Mouse (Mus musculus): ENCODE data around the gene Zfp974. TPM values are rescaled to one million over a fixed set of nuclear protein-coding genes. Genes with fewer than 3 reads are reported as not detected.
A peak's percentile ranks its signal among the peaks of the same experiment; 100 is the strongest.
"Not testable (repeated sequence)": the region's sequence is repeated elsewhere in the genome, so short reads cannot be mapped to it uniquely, and the experiment has no call there.

Gene Zfp974
- polyA plus RNA-seq, 1 experiment from 2014 or later: 17.8 TPM

DNA sequence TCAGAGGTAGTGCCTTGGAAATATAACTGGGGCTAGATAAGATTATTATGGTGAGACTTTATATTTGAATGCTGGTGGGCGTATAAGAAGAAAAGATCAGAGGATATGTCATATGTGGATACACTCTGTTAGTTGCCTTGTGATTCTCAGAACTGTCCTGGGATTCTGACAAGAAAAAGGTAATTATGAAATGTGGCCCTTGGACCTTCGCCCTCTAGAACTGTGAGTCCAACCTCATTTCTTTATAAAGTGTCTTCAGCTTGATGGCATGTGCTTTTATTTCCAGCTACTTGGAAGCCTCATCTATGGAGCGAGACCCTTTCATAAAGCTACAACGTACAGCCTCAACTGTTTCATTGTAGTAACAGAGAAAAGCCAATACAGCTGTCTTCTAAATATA lies 28.7 kb downstream of the Zfp974 start:
- no peak overlapping the region for H3K4me2 ChIP-seq (ENCODE audit: low read length)
- 91% methylated on average over 4 of the region's 4 CpGs for WGBS
- H3K36me3 ChIP-seq (ENCODE audit: control insufficient read depth, insufficient read depth, low read length): no peaks in the 10 kb centered on the region
- H3K9me3 ChIP-seq (ENCODE audit: control insufficient read depth, low read length): peaks cover 5% of the 10 kb centered on the region; the same call in 1 of the 2 replicates
- no peak overlapping the region for H3K4me3 ChIP-seq (replicated peaks; ENCODE audit: low read depth, low read length)
- no peaks in the 10 kb centered on the region for H3K27me3 ChIP-seq (ENCODE audit: control insufficient read depth, insufficient read depth, low read length)
- DNase-seq (no peak), ATAC-seq (ENCODE audit: low FRiP score, low TSS enrichment) (no peak)
- H3K27ac ChIP-seq (replicated peaks; ENCODE audit: low read depth, low read length): no peak overlapping the region
- no peak overlapping the region for H3K9ac ChIP-seq (replicated peaks; ENCODE audit: low read length)
- no peaks in the 10 kb centered on the region for H3K4me1 ChIP-seq (ENCODE audit: control insufficient read depth, insufficient read depth, low read length)

DNA sequence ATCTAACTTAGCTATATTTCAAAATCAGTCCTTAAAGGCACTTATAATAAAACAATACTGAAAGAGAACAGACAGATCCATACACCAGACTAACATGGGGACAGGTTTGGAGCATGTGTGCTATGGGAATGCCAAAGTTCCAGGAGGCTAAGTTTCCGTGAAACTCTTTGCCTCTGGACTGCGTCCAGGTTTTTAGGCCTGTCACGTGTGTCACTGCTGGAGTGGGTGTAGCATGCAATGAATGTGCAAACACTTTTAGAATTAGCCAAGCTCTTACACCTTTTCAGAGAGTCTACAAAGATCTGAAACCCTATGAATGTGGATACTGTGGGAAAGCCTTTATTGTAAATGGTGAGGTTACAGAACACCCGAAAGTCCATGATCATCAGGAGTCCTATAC lies 47.5 kb downstream of the Zfp974 start:
- ATAC-seq (ENCODE audit: low FRiP score, low TSS enrichment) (no peak), DNase-seq (no peak)
- Histone ChIP-seq H3K4me2 (ENCODE audit: low read length) (no peak overlapping the region), H3K27ac (replicated peaks; ENCODE audit: low read depth, low read length) (no peak overlapping the region), H3K4me1 (ENCODE audit: control insufficient read depth, insufficient read depth, low read length) (no peaks in the 10 kb centered on the region), H3K4me3 (replicated peaks; ENCODE audit: low read depth, low read length) (no peak overlapping the region), H3K27me3 (ENCODE audit: control insufficient read depth, insufficient read depth, low read length) (no peaks in the 10 kb centered on the region), H3K9me3 (ENCODE audit: control insufficient read depth, low read length) (no peaks in the 10 kb centered on the region), H3K9ac (replicated peaks; ENCODE audit: low read length) (no peak overlapping the region), H3K36me3 (ENCODE audit: control insufficient read depth, insufficient read depth, low read length) (peaks cover 10% of the 10 kb centered on the region)
- 98% methylated on average over 4 of the region's 4 CpGs for WGBS

DNA sequence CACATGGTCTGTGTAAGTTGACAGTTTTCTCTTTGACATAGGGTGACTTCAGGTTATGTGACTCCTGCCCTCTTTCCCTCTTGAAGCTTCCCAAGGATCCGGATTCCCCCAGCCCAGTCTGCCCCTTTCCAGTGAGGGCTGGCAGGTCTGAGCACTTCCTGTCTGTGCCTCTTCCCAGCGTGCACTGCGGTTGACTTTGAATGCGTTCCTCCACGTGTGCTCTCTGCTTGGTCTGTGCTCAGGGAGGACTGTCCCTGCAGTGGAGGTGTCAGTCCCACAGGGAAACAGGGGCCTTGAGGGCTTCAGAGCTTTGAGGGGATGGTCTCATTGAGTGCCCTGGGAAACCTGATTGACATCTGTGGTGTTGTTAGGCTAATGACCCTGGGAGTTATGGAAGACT lies 66.7 kb downstream of the Zfp974 start:
- H3K9ac ChIP-seq (replicated peaks; ENCODE audit: low read length); DNase-seq; H3K4me3 ChIP-seq (replicated peaks; ENCODE audit: low read depth, low read length); H3K4me2 ChIP-seq (ENCODE audit: low read length); H3K36me3 ChIP-seq (ENCODE audit: control insufficient read depth, insufficient read depth, low read length); H3K9me3 ChIP-seq (ENCODE audit: control insufficient read depth, low read length); ATAC-seq (ENCODE audit: low FRiP score, low TSS enrichment); H3K27me3 ChIP-seq (ENCODE audit: control insufficient read depth, insufficient read depth, low read length); H3K27ac ChIP-seq (replicated peaks; ENCODE audit: low read depth, low read length): not testable (repeated sequence)
- 87% methylated on average over 5 of the region's 5 CpGs for WGBS
- H3K4me1 ChIP-seq (ENCODE audit: control insufficient read depth, insufficient read depth, low read length): peaks cover 11% of the 10 kb centered on the region

DNA sequence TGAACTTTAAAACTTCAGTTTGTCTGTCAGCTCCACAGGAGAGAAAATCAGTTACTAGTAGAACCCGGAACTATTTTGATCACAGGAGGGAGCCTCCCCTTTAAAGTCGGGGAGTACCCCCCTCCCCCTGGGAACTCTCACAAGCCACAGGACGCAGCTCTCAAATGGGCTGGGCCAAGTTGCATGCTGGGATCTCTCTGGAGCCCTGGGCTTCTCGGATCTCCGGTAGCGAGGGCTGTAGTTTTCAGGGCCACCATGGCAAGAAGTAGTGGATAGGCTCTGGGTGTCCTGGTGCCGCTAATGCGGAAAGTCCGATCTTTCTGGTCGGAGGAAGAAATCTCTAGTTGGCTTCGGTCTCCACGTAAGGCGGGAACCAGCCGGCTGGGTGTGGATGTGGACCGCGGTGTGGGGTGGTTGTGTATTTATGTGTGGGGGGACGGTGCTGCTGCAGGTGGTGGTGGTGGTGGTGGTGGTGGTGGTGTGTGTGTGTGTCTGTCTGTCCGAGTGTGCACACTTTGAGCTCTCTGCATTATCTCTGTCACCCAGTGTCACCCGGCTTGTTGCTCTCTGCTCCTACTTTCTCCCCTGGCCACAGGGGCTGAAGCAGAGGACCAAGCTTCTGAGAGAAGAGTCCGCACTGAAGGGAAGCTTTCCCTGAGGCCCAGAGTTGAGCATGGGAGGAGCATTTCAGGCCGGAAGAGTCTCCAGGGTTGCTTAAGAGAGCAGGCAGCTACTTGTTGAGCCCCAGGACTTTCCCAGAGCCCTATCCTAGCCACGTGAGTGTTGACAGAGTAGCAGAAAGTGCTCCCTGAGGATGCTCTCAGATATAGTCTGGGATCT lies 68.6 kb downstream of the Zfp974 start:
- ATAC-seq (ENCODE audit: low FRiP score, low TSS enrichment): no peak; the same call in 1 of the 2 replicates
- WGBS: under 1% methylated on average over 22 of the region's 22 CpGs
- no peak overlapping the region; the same call in 1 of the 2 replicates for H3K27ac ChIP-seq (replicated peaks; ENCODE audit: low read depth, low read length)

DNA sequence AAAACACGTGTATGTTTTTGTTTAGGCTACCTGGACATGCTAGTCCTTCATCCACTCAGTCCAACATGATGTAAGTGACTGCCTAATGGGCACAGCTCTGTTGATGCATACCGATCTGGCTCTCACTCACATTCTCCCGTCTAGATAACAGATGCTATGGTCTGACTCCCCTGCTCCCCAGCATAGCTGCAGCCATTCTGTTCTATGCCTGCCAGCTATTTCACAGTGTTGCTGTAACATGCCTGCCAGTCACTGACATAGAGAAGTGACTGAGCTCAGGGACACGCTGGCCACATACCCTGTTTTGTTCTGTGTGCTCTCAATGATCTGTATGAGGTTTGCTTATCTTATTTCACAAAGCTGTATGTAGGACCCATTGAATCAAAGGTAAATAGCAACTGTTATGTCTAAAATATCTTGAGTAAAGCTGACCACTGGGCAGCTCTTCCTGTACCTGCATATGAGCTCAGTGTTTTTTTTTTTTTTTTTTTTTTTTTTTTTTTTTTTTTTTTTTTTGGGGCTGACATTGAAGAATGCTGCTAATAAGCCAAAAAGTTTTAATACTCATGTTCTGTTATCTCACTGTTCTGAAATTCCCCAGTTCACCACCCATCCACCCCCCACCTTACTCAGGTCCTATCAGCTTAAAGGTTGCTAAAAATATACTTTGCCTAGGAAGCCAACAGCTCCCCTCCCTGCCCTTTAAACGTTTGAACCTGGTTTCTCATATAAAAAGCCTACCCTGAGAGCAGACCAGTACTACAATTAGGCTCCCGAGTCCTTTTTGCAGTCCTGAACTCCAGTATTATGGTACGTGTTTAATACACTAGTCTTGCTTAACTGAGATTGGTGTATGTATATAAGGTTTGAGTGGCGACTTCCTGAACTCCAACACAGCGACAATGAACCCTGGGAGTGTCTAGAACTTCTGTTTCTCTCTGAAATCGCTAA lies 69.7 kb downstream of the Zfp974 start:
- H3K4me2 ChIP-seq (ENCODE audit: low read length): peak overlapping the region; percentile 67
- no peaks in the 10 kb centered on the region for H3K27me3 ChIP-seq (ENCODE audit: control insufficient read depth, insufficient read depth, low read length)
- H3K4me1 ChIP-seq (ENCODE audit: control insufficient read depth, insufficient read depth, low read length): peaks cover 11% of the 10 kb centered on the region
- H3K9ac ChIP-seq (replicated peaks; ENCODE audit: low read length): peak overlapping the region; percentile 56; the same call in 1 of the 2 replicates
- no peaks in the 10 kb centered on the region for H3K9me3 ChIP-seq (ENCODE audit: control insufficient read depth, low read length)
- H3K36me3 ChIP-seq (ENCODE audit: control insufficient read depth, insufficient read depth, low read length): peaks cover 9% of the 10 kb centered on the region; the same call in 1 of the 2 replicates
- DNase-seq (no peak), ATAC-seq (ENCODE audit: low FRiP score, low TSS enrichment) (no peak)
- peak overlapping the region; percentile 47 for H3K4me3 ChIP-seq (replicated peaks; ENCODE audit: low read depth, low read length)
- H3K27ac ChIP-seq (replicated peaks; ENCODE audit: low read depth, low read length): no peak overlapping the region
- 32% methylated on average over 10 of the region's 10 CpGs for WGBS

More for the DNA sequence above, 68.6 kb downstream of the Zfp974 start:
- Histone ChIP-seq H3K36me3 (ENCODE audit: control insufficient read depth, insufficient read depth, low read length) (peaks cover 8% of the 10 kb centered on the region; the same call in 1 of the 2 replicates), H3K4me1 (ENCODE audit: control insufficient read depth, insufficient read depth, low read length) (peaks cover 11% of the 10 kb centered on the region), H3K9ac (replicated peaks; ENCODE audit: low read length) (peak overlapping the region; percentile 56), H3K27me3 (ENCODE audit: control insufficient read depth, insufficient read depth, low read length) (no peaks in the 10 kb centered on the region), H3K9me3 (ENCODE audit: control insufficient read depth, low read length) (no peaks in the 10 kb centered on the region), H3K4me2 (ENCODE audit: low read length) (peak overlapping the region; percentile 67), H3K4me3 (replicated peaks; ENCODE audit: low read depth, low read length) (peak overlapping the region; percentile 47)
- peak; percentile 75 for DNase-seq

Other genes starting within 250 kb of the Zfp974 start
- gene Zfp607b, start 240.1 kb downstream of the Zfp974 start, polyA plus RNA-seq (2014; fragmentation: Nextera tagmentation; extraction: Ambion mirVana): 15.1 and 15.5 TPM in 2 replicates
- gene Zfp60, start 198.1 kb downstream of the Zfp974 start, polyA plus RNA-seq (2014; fragmentation: Nextera tagmentation; extraction: Ambion mirVana): 89.9 and 125 TPM in 2 replicates
- gene Zfp626, start 122.3 kb downstream of the Zfp974 start, polyA plus RNA-seq (2014; fragmentation: Nextera tagmentation; extraction: Ambion mirVana): 2.4 and 2.6 TPM in 2 replicates
- gene Zfp59, start 90.9 kb downstream of the Zfp974 start, polyA plus RNA-seq (2014; fragmentation: Nextera tagmentation; extraction: Ambion mirVana): 9.9 and 15.2 TPM in 2 replicates
- 0.98 and 1.3 TPM in 2 replicates for gene Zfp607a, start 71.9 kb downstream of the Zfp974 start, polyA plus RNA-seq (2014; fragmentation: Nextera tagmentation; extraction: Ambion mirVana)
- gene Zfp780b, start 49.7 kb upstream of the Zfp974 start, polyA plus RNA-seq (2014; fragmentation: Nextera tagmentation; extraction: Ambion mirVana): 27.5 and 31.1 TPM in 2 replicates
- 5.9 and 8.7 TPM in 2 replicates for gene Zfp850, start 84.7 kb upstream of the Zfp974 start, polyA plus RNA-seq (2014; fragmentation: Nextera tagmentation; extraction: Ambion mirVana)
- gene Psmc4, start 120.6 kb upstream of the Zfp974 start, polyA plus RNA-seq (2014; fragmentation: Nextera tagmentation; extraction: Ambion mirVana): 275 and 305 TPM in 2 replicates
- 0.08 and 0.25 TPM in 2 replicates for gene Fcgbp, start 141.8 kb upstream of the Zfp974 start, polyA plus RNA-seq (2014; fragmentation: Nextera tagmentation; extraction: Ambion mirVana)
- gene 9530053A07Rik, start 200.0 kb upstream of the Zfp974 start, polyA plus RNA-seq (2014; fragmentation: Nextera tagmentation; extraction: Ambion mirVana): 0.04 TPM in 2 replicates
- gene Fbl, start 240.2 kb upstream of the Zfp974 start, polyA plus RNA-seq (2014; fragmentation: Nextera tagmentation; extraction: Ambion mirVana): 26.2 and 36.4 TPM in 2 replicates